Mouse (Mus musculus): ENCODE measurements around the gene Rsl24d1. TPM values are rescaled to one million over a fixed set of nuclear protein-coding genes. Genes with fewer than 3 reads are reported as not detected.

Rsl24d1 gene
- polyA plus RNA-seq, 1 experiment from 2014 or later = 103 TPM

GRCm38 (mm10) chr9:73129875-73130274, 16.6 kb downstream of the Rsl24d1 start:
- H3K4me3 ChIP-seq (replicated peaks; ENCODE audit: low read depth, low read length) = no peak overlapping the region
- no peak overlapping the region for H3K27ac ChIP-seq
- DNase-seq (ENCODE audit: low spot score) = no peak
- WGBS = 55% methylated on average over 8 of the region's 8 CpGs
- H3K9ac ChIP-seq (ENCODE audit: low read depth, low read length) = no peak overlapping the region
- no peaks in the 10 kb centered on the region for H3K4me1 ChIP-seq (replicated peaks; ENCODE audit: insufficient read depth, low read length)
- ATAC-seq (replicated peaks; ENCODE audit: low FRiP score, low read depth) = no peak
- H3K36me3 ChIP-seq (ENCODE audit: insufficient read depth, low read length) = peaks cover 24% of the 10 kb centered on the region
- TF ChIP-seq CTCF (IDR thresholded peaks at IDR 0.05; ENCODE audit: low read depth) = no peak
- no peaks in the 10 kb centered on the region for H3K27me3 ChIP-seq (ENCODE audit: insufficient read depth, low read length)
- no peak overlapping the region for H3K4me2 ChIP-seq (ENCODE audit: low read length)
- no peaks in the 10 kb centered on the region for H3K9me3 ChIP-seq (replicated peaks; ENCODE audit: low read length)

GRCm38 (mm10) chr9:73130529-73130928, 17.3 kb downstream of the Rsl24d1 start:
- TF ChIP-seq CTCF (IDR thresholded peaks at IDR 0.05; ENCODE audit: low read depth) = no peak
- Histone ChIP-seq H3K27ac (no peak overlapping the region), H3K4me2 (ENCODE audit: low read length) (no peak overlapping the region), H3K36me3 (ENCODE audit: insufficient read depth, low read length) (peaks cover 17% of the 10 kb centered on the region), H3K4me1 (replicated peaks; ENCODE audit: insufficient read depth, low read length) (no peaks in the 10 kb centered on the region), H3K9me3 (replicated peaks; ENCODE audit: low read length) (no peaks in the 10 kb centered on the region), H3K4me3 (replicated peaks; ENCODE audit: low read depth, low read length) (no peak overlapping the region), H3K9ac (ENCODE audit: low read depth, low read length) (no peak overlapping the region), H3K27me3 (ENCODE audit: insufficient read depth, low read length) (no peaks in the 10 kb centered on the region)
- no peak for ATAC-seq (replicated peaks; ENCODE audit: low FRiP score, low read depth)
- WGBS = 81% methylated on average over 4 of the region's 4 CpGs
- DNase-seq (ENCODE audit: low spot score) = no peak

DNA sequence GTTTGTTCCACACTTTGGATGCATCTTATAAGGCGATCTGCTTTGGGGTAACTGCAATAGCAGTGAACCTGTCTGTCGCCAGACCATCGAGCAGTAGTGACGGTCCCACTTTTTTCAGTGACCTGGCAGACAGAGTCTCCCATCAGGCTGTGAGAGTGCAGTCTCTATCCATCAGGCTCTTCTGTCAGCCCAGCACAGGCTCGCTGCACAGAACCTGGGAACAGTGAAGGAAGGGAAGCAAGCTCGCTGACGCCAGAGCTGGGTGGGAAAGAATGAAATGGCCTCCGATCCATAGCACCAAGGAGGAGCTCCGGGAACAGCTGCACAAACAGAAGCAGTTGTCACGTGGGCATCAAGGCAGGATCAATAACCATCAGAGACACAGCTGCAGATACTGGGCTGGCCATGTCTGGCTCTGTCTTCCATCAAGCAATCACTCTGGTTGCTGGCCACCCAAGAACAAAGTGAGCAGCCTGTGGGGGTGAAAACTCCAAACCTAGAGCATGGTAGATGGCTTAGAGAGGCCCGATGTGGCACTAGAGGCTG, 24.2 kb downstream of the Rsl24d1 start:
- Histone ChIP-seq H3K27me3 (ENCODE audit: insufficient read depth, low read length) (no peaks in the 10 kb centered on the region), H3K36me3 (ENCODE audit: insufficient read depth, low read length) (no peaks in the 10 kb centered on the region), H3K4me3 (replicated peaks; ENCODE audit: low read depth, low read length) (no peak overlapping the region), H3K27ac (no peak overlapping the region), H3K9ac (ENCODE audit: low read depth, low read length) (no peak overlapping the region), H3K9me3 (replicated peaks; ENCODE audit: low read length) (no peaks in the 10 kb centered on the region), H3K4me2 (ENCODE audit: low read length) (no peak overlapping the region), H3K4me1 (replicated peaks; ENCODE audit: insufficient read depth, low read length) (no peaks in the 10 kb centered on the region)
- DNase-seq (ENCODE audit: low spot score) = no peak
- ATAC-seq (replicated peaks; ENCODE audit: low FRiP score, low read depth) = no peak
- no peak for TF ChIP-seq CTCF (IDR thresholded peaks at IDR 0.05; ENCODE audit: low read depth)
- 43% methylated on average over 11 of the region's 11 CpGs for WGBS

- H3K9me3 ChIP-seq (replicated peaks; ENCODE audit: low read length) = no peaks in the 10 kb centered on the region
- ATAC-seq (replicated peaks; ENCODE audit: low FRiP score, low read depth) (no peak), DNase-seq (ENCODE audit: low spot score) (peak; percentile 24)
- no peak overlapping the region for H3K4me3 ChIP-seq (replicated peaks; ENCODE audit: low read depth, low read length)
- H3K9ac ChIP-seq (ENCODE audit: low read depth, low read length) = no peak overlapping the region
- peak; percentile 50 for TF ChIP-seq CTCF (IDR thresholded peaks at IDR 0.05; ENCODE audit: low read depth)
- H3K36me3 ChIP-seq (ENCODE audit: insufficient read depth, low read length) = no peaks in the 10 kb centered on the region
- H3K27ac ChIP-seq = no peak overlapping the region
- H3K4me1 ChIP-seq (replicated peaks; ENCODE audit: insufficient read depth, low read length) = no peaks in the 10 kb centered on the region
- no peak overlapping the region for H3K4me2 ChIP-seq (ENCODE audit: low read length)
- WGBS = 51% methylated on average over 9 of the region's 9 CpGs
- H3K27me3 ChIP-seq (ENCODE audit: insufficient read depth, low read length) = no peaks in the 10 kb centered on the region
Observed at GRCm38 (mm10) chr9:73154347-73154746, 41.1 kb downstream of the Rsl24d1 start.

DNA sequence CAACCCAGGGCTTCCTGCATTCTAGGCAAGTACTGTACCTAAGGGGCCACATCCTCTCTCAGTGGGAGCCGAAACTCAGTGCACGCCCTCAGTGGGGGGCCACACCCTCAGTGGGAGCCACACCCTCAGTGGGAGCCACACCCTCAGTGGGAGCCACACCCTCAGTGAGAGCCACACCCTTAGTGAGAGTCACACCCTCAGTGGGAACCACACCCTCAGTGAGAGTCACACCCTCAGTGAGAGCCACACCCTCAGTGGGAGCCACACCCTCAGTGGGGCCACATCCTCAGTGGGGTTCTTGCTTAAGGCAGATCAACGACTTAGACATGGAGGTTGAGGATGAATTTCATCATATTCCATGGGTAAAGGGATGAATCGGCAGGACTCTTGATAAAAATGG, 44.7 kb downstream of the Rsl24d1 start:
- Histone ChIP-seq H3K27ac (no peak overlapping the region), H3K4me2 (ENCODE audit: low read length) (no peak overlapping the region), H3K4me3 (replicated peaks; ENCODE audit: low read depth, low read length) (no peak overlapping the region), H3K27me3 (ENCODE audit: insufficient read depth, low read length) (no peaks in the 10 kb centered on the region), H3K4me1 (replicated peaks; ENCODE audit: insufficient read depth, low read length) (no peaks in the 10 kb centered on the region), H3K9me3 (replicated peaks; ENCODE audit: low read length) (no peaks in the 10 kb centered on the region), H3K9ac (ENCODE audit: low read depth, low read length) (no peak overlapping the region), H3K36me3 (ENCODE audit: insufficient read depth, low read length) (no peaks in the 10 kb centered on the region)
- no peak for ATAC-seq (replicated peaks; ENCODE audit: low FRiP score, low read depth)
- no peak for TF ChIP-seq CTCF (IDR thresholded peaks at IDR 0.05; ENCODE audit: low read depth)
- no peak for DNase-seq (ENCODE audit: low spot score)
- 79% methylated on average over 4 of the region's 4 CpGs for WGBS

- peak; percentile 61 for DNase-seq (ENCODE audit: low spot score)
Observed at GRCm38 (mm10) chr9:73159265-73159664, 46.0 kb downstream of the Rsl24d1 start.

More at GRCm38 (mm10) chr9:73159265-73159664, 46.0 kb downstream of the Rsl24d1 start:
- ATAC-seq (replicated peaks; ENCODE audit: low FRiP score, low read depth) = no peak
- Histone ChIP-seq H3K27me3 (ENCODE audit: insufficient read depth, low read length) (no peaks in the 10 kb centered on the region), H3K36me3 (ENCODE audit: insufficient read depth, low read length) (no peaks in the 10 kb centered on the region), H3K4me1 (replicated peaks; ENCODE audit: insufficient read depth, low read length) (no peaks in the 10 kb centered on the region), H3K9ac (ENCODE audit: low read depth, low read length) (no peak overlapping the region), H3K27ac (no peak overlapping the region), H3K9me3 (replicated peaks; ENCODE audit: low read length) (no peaks in the 10 kb centered on the region), H3K4me2 (ENCODE audit: low read length) (no peak overlapping the region), H3K4me3 (replicated peaks; ENCODE audit: low read depth, low read length) (no peak overlapping the region)
- 34% methylated on average over 1 of the region's 1 CpGs for WGBS
- TF ChIP-seq CTCF (IDR thresholded peaks at IDR 0.05; ENCODE audit: low read depth) = peak; percentile 75
